Mouse (Mus musculus) kidney, embryonic 16.5 days (tissue): Measurements from ENCODE around the gene Snn. TPM values are rescaled to one million over a fixed set of nuclear protein-coding genes. Genes with fewer than 3 reads are reported as not detected.

Experiments used
- ATAC-seq: fragments of 200-750 bp; cut with Nextera tagmentation; 2 replicates; pipeline ENCODE4 v1.8.0; 2017; ENCODE audit warnings: moderate TSS enrichment; ENCODE audit not compliant: low FRiP score, low TSS enrichment
- H3K27ac ChIP-seq: fragments of 300-500 bp; sonication (generic); 2 replicates; pipeline ENCODE4 v1.5.1; 2014; ENCODE audit warnings: low read length
- H3K27me3 ChIP-seq: fragments of 300-500 bp; sonication (generic); 2 replicates; pipeline ENCODE4 v1.6.1; 2014; ENCODE audit warnings: low read length, control low read depth, mixed read lengths; ENCODE audit not compliant: insufficient read depth
- H3K36me3 ChIP-seq: fragments of 300-500 bp; sonication (generic); 2 replicates; pipeline ENCODE4 v1.6.1; 2014; ENCODE audit warnings: low read length, control low read depth, mixed read lengths; ENCODE audit not compliant: insufficient read depth
- H3K4me1 ChIP-seq: fragments of 300-500 bp; sonication (generic); 2 replicates; pipeline ENCODE4 v1.6.1; 2014; ENCODE audit warnings: low read length, control low read depth, mixed read lengths; ENCODE audit not compliant: insufficient read depth
- H3K4me2 ChIP-seq: fragments of 300-500 bp; sonication (generic); replicated peaks from 2 replicates; pipeline ENCODE4 v1.6.1; 2014; ENCODE audit warnings: low read depth, low read length
- H3K4me3 ChIP-seq: fragments of 300-500 bp; sonication (generic); 2 replicates; pipeline ENCODE4 v1.5.1; 2014; ENCODE audit warnings: mild to moderate bottlenecking, low read length
- H3K9ac ChIP-seq: fragments of 300-500 bp; sonication (generic); replicated peaks from 2 replicates; pipeline ENCODE4 v1.6.1; 2014; ENCODE audit warnings: low read length
- H3K9me3 ChIP-seq: fragments of 300-500 bp; sonication (generic); 2 replicates; pipeline ENCODE4 v1.6.1; 2016; ENCODE audit warnings: low read length, control low read depth
- WGBS: fragments of 180-500 bp; shearing (Covaris S2); extraction: QIAGEN DNeasy Blood & Tissue Kit; methylation state at CpG from one replicate; pipeline ENCODE4 v1.1.7; 2014; 5-methylcytosine and 5-hydroxymethylcytosine counted together
- polyA plus RNA-seq: library from polyadenylated mRNA; unstranded; fragments of >200 nt; fragmentation: Nextera tagmentation; extraction: Ambion mirVana; gene quantifications from 2 replicates; pipeline ENCODE4 v1.2.1, GENCODE M21; 2015

Snn gene
- polyA plus RNA-seq, 1 experiment from 2014 or later = 42.1 TPM

DNA sequence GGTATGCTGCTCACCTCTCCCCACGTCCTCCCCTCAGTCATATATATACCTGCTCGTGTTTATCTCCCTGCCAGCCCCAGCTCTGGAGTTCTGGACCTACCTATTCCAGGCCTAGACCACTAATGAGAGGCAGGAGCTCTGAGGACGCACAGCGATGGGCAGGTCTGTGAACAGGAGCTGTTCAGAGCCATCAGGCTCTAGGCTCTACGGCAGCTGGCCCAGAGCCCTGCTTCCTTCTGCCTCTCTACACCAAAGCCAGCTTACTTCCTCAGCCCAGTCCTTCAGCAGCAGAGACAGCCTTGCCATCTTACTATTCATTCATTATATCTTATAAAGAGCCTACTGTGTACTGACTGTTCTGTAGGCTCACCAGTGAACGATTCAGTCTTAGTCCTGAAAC lies 4.0 kb downstream of the Snn start:
- 84% methylated on average over 6 of the region's 6 CpGs for WGBS
- no peak overlapping the region for H3K27ac ChIP-seq
- no peak overlapping the region for H3K4me2 ChIP-seq
- H3K27me3 ChIP-seq = no peaks in the 10 kb centered on the region
- no peaks in the 10 kb centered on the region for H3K9me3 ChIP-seq
- no peak for ATAC-seq
- no peaks in the 10 kb centered on the region for H3K36me3 ChIP-seq
- H3K4me1 ChIP-seq = peaks cover 49% of the 10 kb centered on the region
- no peak overlapping the region for H3K9ac ChIP-seq
- H3K4me3 ChIP-seq = no peak overlapping the region

DNA sequence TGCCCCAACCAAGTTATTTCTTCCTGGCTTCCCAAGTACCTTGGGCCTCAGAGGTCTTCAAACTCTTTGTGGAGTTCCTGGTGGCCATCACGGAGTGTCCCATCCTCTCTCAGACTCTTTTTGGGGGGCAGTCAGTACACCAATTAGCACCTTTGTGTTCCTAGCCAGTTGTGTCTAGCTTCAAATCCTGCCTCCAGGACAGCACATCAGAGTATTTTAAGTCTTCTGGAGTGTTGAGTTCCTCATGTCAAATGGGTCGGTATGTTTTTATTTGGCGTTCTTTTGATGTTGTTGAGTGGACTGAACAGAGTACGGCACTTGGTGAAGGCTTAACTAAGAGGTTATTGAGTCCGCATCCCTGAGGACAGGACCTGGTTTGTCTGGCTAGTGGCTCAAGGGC lies 4.7 kb downstream of the Snn start:
- Histone ChIP-seq H3K4me2 (peak overlapping the region; percentile 77), H3K9me3 (no peaks in the 10 kb centered on the region), H3K36me3 (no peaks in the 10 kb centered on the region), H3K27me3 (no peaks in the 10 kb centered on the region), H3K9ac (peak overlapping the region; percentile 40; the same call in 1 of the 2 replicates), H3K4me1 (peaks cover 56% of the 10 kb centered on the region), H3K27ac (peak overlapping the region; percentile 26; the same call in 1 of the 2 replicates), H3K4me3 (peak overlapping the region; percentile 76)
- 61% methylated on average over 5 of the region's 5 CpGs for WGBS
- ATAC-seq = no peak

DNA sequence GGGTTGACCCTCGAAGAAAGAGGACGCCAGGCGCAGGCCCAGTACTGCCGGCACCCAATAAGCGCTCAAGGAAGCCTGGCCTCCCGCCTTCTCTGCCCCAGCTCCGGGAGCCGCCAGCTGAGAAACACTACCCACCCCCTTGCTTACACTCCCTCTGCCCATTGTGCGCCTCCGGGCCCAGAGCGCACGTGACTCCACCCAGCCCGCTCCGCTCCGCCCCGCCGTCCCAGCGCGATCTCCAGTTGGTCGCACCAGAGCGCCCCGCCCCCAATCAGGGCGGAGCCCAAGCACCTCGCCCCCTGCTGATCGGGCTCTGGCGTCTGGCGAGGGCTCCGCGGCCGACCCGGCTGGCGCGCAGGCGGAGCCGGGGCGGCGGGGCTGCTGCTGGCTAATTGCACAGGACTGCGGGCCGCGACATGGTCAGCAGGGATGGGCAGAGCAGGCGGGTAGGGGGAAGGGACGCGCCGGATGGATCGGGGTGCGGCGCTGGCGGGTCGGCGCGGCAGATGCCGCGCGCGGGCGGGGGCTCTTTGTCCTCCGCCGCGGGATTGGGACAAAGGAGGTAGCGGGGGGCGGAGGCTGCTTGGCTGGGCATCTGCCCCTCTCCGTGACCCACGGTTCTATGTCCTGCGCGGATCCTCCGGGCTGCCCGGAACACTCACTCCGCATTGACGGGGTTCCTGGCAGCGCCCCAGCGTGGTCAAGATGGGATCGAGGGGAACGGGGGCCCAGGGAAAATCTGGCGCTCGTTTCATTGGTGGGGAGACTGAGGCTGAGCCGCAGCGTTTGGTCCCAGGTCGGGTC lies 5.5 kb downstream of the Snn start, which contains the start of gene Litaf:
Gene Litaf (minus strand): TSS at position 129 of the 804 bp plus-strand sequence.
- no peaks in the 10 kb centered on the region for H3K27me3 ChIP-seq
- H3K36me3 ChIP-seq = 0 out of 2 replicates have a peak, but pooled peaks cover 2% of the 10 kb centered on the region
- peak within 1 kb of the TSS; percentile 89 for H3K9ac ChIP-seq
- H3K4me2 ChIP-seq = peak within 1 kb of the TSS; percentile 77
- peaks cover 56% of the 10 kb centered on the region for H3K4me1 ChIP-seq
- ATAC-seq = peak; percentile 98
- H3K9me3 ChIP-seq = no peaks in the 10 kb centered on the region
- WGBS = under 1% methylated on average over 76 of the region's 78 CpGs
- H3K4me3 ChIP-seq = peak within 1 kb of the TSS; percentile 76
- H3K27ac ChIP-seq = peak within 1 kb of the TSS; percentile 87

- Histone ChIP-seq H3K36me3 (0 out of 2 replicates have a peak, but pooled peaks cover 8% of the 10 kb centered on the region), H3K27ac (peak overlapping the region; percentile 87), H3K4me2 (peak overlapping the region; percentile 77), H3K4me1 (peaks cover 56% of the 10 kb centered on the region), H3K9me3 (no peaks in the 10 kb centered on the region), H3K9ac (peak overlapping the region; percentile 89), H3K27me3 (no peaks in the 10 kb centered on the region), H3K4me3 (peak overlapping the region; percentile 76)
- peak; percentile 28; the same call in 1 of the 2 replicates for ATAC-seq
- 0% methylated on average over 22 of the region's 22 CpGs for WGBS
Observed at GRCm38 (mm10) chr16:11066833-11067191, 6.1 kb downstream of the Snn start.

DNA sequence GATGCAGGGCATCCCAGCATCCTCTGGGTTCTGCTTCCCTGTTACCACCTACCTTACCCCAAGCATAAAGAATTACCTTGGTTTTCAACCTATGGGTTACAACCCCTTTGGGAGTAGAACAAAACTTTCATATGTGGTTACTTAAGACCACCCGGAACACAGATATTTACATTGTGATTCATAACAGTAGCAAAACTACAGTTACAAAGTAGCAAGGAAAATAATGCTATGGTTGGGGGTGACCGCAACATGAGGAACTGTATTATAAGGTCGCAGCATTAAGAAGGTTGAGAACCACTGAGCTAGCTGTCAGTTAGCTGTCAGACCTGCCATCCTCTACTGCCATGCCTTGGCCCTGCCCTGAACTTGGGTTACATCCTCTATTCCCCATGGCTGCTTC lies 7.9 kb downstream of the Snn start:
- Histone ChIP-seq H3K4me3 (no peak overlapping the region), H3K4me2 (no peak overlapping the region; the same call in 1 of the 2 replicates), H3K27ac (no peak overlapping the region), H3K27me3 (no peaks in the 10 kb centered on the region), H3K9ac (no peak overlapping the region), H3K9me3 (no peaks in the 10 kb centered on the region), H3K4me1 (peaks cover 43% of the 10 kb centered on the region), H3K36me3 (peaks cover 25% of the 10 kb centered on the region)
- 91% methylated on average over 3 of the region's 3 CpGs for WGBS
- ATAC-seq = no peak

DNA sequence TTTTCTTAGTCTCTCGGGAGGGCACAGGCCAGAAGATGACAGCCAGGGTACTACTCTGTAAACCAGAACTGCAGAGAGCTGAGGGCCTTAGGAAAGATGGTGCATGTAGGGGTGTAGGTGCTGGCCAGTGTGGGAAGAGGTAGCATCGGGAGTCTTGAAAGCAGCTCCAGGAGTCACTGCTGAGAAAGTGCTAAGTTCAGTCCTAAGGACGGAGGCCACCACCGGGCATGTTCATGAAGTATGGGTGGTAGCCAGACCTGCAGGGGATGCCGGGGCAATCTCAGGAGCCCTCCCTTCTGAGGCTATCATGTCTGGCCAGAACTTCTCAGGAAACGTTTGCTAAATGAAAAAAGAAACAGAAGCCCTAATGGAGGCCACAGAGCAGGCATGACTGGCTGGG lies 8.5 kb downstream of the Snn start:
- Histone ChIP-seq H3K36me3 (peaks cover 31% of the 10 kb centered on the region), H3K27me3 (no peaks in the 10 kb centered on the region), H3K4me1 (peaks cover 39% of the 10 kb centered on the region), H3K4me3 (no peak overlapping the region), H3K27ac (peak overlapping the region; percentile 69), H3K4me2 (no peak overlapping the region; the same call in 1 of the 2 replicates), H3K9me3 (no peaks in the 10 kb centered on the region), H3K9ac (no peak overlapping the region)
- whole genome bisulfite sequencing = 63% methylated on average over 6 of the region's 6 CpGs
- ATAC-seq = no peak

DNA sequence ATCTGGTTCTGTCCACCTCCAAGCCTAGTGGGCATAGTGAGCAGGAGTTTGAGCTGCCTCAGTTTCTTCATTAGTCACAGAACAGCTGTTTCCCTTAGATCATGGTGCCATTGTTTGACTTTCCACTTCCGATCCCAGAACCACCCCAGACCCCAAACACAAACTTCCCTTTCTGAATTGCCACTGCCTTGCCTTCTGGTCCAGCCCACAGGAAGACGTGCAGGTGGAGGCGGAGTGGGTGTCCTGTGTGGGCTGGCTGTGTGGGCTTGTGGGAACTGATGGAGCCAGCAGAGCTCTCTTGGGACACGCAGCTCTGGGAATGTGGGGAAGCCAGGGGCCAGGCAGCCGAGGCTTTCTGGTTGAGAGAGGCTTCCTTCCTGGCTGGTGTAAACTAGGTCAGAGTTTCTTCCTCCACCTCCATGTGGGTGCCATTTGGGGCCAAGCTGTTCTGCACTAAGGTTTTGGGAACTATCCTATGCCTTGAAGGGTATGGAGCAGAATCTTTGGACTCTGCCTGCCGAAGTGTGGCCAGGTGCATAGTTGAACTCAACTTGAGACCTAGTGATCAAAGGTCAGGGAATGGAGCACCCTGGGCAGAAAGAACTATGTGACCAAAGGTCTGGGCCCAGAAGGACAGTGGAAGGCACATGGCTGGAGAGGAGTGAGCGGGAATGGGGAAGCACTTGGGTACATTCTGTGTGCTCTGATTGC lies 9.1 kb downstream of the Snn start:
- H3K27me3 ChIP-seq = no peaks in the 10 kb centered on the region
- 63% methylated on average over 7 of the region's 7 CpGs for WGBS
- no peak overlapping the region for H3K4me2 ChIP-seq
- H3K9me3 ChIP-seq = no peaks in the 10 kb centered on the region
- no peak overlapping the region for H3K4me3 ChIP-seq
- peaks cover 37% of the 10 kb centered on the region for H3K36me3 ChIP-seq
- no peak overlapping the region for H3K9ac ChIP-seq
- ATAC-seq = no peak
- H3K4me1 ChIP-seq = peaks cover 39% of the 10 kb centered on the region
- H3K27ac ChIP-seq = peak overlapping the region; percentile 69

DNA sequence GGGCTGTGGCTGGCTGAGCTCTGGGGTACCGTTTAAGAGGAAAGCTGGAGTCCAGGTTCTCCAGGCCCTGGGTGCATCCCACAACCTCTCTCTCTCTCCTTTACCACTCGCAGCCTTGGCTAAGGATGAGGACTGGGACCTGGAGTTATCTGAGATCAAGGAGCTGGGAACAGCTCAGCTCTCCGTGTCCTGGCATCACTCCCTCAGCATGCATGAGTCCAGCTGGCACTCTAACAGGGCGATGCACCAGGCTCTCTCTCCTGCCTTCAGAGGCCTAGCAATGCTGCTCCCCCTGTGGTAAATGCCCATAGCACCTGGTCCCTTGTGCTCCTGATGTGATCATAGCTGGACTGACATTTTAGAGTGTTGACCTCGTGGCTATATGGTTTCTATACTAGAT lies 10.4 kb downstream of the Snn start:
- ATAC-seq = no peak
- Histone ChIP-seq H3K36me3 (peaks cover 50% of the 10 kb centered on the region), H3K9ac (no peak overlapping the region), H3K27ac (no peak overlapping the region), H3K4me1 (peaks cover 31% of the 10 kb centered on the region), H3K4me2 (no peak overlapping the region), H3K27me3 (no peaks in the 10 kb centered on the region), H3K9me3 (no peaks in the 10 kb centered on the region), H3K4me3 (no peak overlapping the region)
- 70% methylated on average over 5 of the region's 5 CpGs for WGBS

GRCm38 (mm10) chr16:11071887-11072286 lies 11.1 kb downstream of the Snn start:
- peaks cover 53% of the 10 kb centered on the region for H3K36me3 ChIP-seq
- H3K27me3 ChIP-seq = no peaks in the 10 kb centered on the region
- H3K9me3 ChIP-seq = no peaks in the 10 kb centered on the region
- ATAC-seq = no peak
- no peak overlapping the region for H3K4me3 ChIP-seq
- H3K4me2 ChIP-seq = no peak overlapping the region
- no peak overlapping the region for H3K9ac ChIP-seq
- peaks cover 30% of the 10 kb centered on the region for H3K4me1 ChIP-seq
- H3K27ac ChIP-seq = no peak overlapping the region
- 85% methylated on average over 4 of the region's 4 CpGs for WGBS

- no peak overlapping the region for H3K4me2 ChIP-seq
- no peaks in the 10 kb centered on the region for H3K9me3 ChIP-seq
- no peak overlapping the region for H3K27ac ChIP-seq
- 88% methylated on average over 8 of the region's 8 CpGs for WGBS
- H3K4me1 ChIP-seq = peaks cover 25% of the 10 kb centered on the region
- no peak overlapping the region for H3K4me3 ChIP-seq
- H3K36me3 ChIP-seq = peaks cover 53% of the 10 kb centered on the region
- no peaks in the 10 kb centered on the region for H3K27me3 ChIP-seq
- H3K9ac ChIP-seq = no peak overlapping the region
- no peak for ATAC-seq
Observed at GRCm38 (mm10) chr16:11072454-11072853, 11.7 kb downstream of the Snn start.
